Mouse (Mus musculus): ENCODE data around the gene Bag1.

Bag1 gene

DNA sequence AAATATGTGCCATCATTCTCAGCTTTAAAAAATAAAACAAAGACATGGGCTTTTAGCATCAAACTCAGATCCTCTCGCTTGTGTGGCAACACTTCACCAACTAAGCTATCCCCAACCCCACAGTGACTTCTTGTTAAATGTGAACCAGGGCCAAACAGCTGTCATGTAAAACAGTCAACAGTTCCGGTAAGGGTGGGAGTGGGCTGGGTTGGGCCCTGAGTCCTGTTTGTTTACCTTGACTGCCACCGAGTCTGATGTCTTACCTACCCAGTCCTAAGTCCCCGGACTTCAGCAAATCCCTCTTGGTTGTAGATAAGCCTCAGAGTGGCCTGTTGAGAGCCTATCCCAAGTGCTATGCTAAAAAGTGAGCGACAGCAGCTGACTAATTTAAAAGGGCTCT, 14.4 kb downstream of the Bag1 start:
- DNase-seq, result no peak

DNA sequence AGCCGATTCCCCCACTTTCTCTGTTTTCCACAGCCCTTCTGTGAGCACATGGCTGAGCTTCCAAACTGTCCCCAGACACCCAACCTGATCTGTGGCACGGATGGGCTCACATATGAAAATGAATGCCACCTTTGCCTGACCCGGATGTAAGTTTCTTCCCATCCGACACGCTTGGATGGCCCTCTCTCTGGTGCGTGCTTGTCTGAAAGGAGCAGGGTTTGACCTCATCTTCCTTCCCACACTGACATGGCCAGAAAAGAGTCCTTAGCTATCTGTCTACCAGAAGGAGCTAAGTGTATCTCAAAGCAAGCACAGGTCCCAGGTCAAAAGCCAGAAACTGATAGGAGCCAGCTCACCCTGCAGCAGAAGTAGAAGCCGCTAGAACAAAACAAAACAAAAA, 19.0 kb downstream of the Bag1 start:
- DNase-seq, result no peak

DNA sequence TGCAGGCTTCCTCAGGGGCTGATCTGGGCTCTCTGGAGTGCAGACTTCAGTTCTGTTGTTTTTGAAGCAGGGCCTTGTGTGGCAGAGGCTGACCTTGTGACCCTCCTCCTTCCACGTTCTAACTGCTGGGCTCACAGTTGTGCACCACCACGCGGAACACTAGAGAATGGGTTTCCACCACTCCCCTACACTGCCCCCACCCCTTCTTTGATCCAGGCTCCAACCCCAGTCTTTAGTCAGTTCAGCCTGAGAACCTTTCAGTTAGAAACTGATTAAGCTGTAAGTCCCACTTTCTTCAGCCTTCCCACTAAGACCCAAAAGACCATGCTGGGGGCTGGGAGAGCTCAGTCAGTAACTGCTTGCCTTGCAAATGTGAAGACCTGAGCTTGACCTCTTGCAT, 22.5 kb downstream of the Bag1 start:
- no peak for DNase-seq

DNA sequence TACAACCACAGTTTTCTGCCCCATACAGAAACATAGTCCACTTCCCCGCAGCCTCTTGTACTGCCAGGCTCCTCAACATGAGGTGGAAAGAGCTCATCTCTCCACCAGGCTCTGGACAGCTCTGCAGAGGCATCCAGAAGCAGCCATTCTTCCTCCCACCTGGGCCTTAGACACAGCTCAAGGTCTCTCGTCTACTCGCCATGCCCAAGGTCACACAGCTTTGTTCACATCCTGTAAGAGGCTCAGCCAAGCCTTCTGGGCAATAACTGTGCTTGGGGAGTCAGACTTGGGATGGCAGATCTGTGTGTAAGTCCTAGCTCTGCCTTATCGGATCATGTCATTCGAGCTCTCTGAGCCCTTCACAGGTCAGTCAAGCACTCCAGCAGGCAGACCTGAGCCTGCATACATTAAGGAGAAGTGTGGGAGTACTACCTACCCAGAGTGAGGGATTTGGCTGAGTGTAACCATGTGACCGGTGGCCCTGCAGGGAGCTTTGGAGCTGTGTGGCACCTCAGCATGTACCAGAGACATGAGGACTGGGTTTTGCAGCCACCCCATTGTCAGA, 24.9 kb downstream of the Bag1 start:
- no peak for DNase-seq

DNA sequence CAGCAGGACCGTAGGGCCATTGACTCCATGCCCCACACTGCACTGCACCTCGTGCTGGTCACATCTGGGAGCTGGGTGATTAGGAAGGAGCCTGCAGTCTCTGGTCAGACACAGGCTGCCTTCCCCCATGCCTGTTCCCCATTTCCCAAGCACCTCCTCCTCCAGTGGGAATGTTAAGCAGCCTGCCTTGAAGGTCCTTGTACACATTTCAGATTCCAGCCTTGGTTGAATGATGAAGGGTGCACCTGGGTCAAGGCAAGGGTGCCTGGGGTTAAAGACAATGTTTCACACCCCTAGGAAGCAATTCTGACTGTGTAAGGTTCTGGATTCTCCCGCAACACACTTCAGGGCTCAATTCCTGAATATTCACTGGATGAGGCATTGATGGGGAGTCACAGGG, 26.8 kb downstream of the Bag1 start:
- no peak for DNase-seq

DNA sequence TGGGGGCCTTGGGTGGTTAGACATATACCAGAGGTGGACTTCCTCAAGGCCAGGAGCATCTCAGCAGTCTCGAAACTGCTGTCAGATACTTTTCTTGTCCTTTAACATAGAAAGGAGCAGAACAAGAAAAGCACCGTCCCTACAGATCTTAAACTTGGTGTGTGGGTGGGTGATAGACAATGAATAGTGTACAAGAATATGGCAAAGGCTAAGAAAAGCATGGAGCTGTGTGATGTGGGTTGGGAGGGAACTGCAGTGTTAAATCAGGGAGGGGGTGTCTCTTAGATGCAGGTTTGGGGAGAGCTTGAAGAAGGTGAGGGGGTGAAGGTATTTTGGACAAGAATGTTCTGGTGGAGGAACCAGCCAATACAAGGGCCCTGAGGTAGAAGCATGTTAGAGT, 27.5 kb downstream of the Bag1 start:
- DNase-seq, result no peak

DNA sequence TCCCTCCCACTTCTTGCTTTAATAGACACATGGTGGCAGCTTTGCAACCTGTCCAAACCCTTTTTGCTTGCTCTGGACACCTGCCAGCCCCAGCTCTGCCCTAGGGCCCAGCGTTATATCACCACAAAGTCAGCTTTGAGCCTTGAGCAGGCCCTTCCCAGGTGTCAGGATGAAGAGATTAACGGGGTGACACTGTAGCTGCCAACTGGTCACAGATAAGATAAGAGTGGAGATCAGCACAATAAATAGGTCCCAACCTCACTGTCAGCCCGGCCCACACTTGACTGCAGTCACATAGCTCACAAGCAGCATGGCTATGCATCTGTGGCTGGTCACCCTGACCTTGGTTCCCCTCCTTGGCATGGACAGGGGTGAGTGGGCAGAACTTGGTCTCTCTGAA, 28.3 kb downstream of the Bag1 start, which contains the start of gene Spink4:
Gene Spink4, plus strand, starts transcription at position 268 of the 400 bp plus-strand sequence.
- no peak for DNase-seq

DNA sequence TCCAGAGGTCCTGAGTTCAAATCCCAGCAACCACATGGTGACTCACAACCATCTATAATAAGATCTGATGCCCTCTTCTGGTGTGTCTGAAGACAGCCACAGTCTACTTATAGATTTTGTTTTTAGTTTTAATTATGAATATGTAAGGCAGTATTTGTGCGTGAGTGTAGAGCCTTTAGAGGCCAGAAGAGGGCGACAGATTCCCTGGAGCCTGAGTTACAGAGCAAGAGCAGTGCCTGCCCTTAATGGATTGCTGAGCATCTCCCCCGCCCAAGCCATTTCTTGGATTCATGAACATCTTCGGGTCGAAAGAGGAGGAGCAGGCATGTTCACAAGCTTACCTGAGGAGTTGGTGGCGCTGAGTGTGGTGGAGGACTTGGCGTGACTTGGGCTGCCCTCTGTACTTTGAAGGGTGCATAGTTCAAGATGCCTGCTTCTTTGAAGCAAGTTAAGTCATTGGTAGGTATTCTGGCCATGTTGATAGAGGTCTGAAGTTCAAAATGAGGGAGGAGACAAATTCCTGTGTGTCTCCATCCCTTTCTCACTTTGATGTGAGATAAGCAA, 31.4 kb downstream of the Bag1 start:
- no peak for DNase-seq

DNA sequence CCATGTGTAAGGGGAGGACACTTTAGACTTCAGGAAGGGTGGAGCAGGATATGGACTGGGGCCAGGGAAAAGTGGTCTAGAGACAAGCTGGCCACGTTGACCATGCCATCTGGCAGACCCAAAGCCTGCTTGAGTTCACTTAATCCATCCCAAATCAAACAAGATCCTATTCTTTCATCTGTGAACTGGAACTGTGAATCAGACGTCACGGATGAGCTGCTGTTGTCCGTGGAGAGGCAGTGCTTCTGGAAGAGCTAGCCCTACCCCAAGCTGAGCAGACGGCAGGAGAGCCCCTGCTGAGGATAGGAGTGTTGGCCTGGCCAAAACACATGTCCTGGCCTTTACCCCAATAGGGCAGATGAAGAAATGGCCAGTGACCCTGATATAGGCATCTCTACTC, 32.1 kb downstream of the Bag1 start:
- DNase-seq, result no peak

DNA sequence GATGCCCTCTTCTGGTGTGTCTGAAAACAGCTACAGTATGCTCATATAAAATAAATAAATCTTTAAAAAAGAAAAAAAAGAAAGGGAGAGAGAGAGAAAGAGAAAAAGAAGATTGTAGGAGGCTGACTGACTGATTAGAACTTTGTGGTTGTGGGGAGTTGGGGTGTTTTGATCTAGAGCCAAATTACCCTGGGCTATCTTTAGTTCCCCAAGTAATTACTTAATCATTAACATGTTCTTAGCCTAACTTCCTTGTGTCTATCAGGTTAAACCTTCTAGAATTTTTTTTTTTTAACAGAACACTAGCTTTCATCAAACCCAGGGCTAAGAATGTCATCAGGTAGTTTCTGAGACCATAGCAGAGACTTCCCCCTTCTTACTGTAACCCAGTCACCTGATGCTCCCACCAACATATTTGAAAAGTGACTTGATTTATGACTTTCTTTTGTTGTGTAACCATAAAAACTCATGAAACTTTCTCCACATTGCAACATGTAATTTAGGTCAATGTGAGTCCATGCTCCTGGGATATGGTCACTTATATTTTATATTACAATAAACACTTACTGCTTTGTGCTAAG, 33.7 kb downstream of the Bag1 start:
- DNase-seq, result no peak

DNA sequence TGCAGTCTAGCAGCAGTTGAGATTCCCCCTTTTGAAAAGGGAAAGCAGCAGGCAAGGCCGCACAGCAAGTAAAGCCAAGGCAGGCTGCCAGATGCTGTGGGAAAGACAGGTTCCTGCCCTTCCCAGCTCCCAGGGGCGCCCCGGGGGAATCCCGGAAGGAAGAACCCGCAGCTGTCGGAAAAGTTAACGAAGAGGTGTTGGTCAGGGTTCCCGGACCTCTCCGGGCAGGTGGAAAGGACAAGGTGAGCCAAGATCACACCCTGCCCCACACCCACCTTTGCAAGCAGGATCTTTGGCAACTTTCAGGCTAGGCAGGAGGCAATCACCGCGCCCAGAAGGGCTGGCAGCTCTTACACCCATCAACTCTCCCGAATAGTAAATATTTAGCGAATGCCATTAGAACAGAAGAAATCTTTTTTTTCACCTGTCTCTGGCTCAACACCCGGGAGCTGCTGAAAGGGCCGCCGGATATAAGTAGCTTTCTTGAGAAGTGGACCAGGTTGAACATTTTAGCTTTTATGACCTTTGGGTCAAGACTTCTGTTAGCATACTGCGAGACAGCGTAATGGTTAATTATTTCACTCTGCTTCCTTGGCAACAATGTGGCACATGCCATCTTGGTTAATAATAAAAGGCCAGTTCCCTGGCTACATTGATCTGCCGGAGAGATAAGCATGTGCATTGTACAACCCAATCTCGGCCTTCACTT, 39.7 kb downstream of the Bag1 start:
- DNase-seq, result no peak

DNA sequence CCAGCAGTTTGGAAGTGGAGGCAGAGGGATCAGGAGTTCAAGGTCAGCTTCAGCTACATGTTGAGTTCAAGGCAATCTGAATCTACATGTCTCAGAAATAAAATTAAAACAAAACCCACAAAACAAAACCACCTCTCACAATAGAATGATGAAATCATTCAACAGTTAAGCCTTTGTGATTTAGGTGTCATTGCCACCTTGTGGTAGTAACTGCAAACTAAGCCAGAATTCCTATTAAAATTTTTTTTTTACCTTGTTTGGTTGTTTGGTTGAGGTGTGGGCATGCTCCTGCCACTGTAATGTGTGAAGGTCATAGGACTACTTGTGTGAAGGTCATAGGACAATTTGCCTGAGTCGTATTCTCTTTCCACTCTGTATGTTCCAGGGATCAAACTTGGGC, 41.8 kb downstream of the Bag1 start:
- DNase-seq, result no peak

DNA sequence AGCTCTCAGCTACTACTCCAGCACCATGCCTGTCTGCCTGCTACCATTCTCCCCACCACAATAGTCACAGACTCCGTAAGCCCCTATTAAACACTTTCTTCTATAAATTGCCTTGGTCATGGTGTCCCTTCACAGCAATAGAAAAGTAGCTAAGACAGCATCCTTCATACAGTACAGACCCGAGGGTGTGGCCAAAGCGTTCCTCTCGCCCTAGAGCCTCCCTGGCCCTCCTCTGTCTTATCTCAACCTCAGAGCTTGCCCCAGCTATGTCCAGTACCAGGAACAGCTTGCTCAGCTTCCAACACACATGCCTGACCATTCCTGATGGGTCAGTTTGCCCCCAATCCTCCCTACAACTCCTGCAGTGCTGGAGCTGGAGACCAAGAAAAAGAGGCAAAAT, 47.5 kb downstream of the Bag1 start:
- DNase-seq, result no peak

DNA sequence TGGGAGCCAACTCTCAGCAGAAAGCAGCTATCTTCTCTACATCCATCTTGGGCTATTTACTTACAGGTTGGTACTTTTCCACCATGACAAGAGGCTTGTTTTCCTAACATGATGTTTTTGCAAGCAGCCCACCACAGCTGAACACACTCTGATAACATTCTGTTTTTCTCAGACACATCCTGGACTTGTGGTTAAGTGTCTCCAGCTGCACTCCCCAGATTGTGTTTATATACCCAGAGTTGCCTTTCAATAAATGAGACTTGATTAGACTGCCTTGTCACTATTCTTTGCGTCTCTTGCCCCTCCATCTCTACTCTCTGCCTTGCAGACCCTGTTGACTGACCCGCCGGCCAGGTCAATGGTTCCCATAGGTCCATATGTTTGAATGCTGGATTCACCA, 48.0 kb downstream of the Bag1 start:
- DNase-seq, result no peak

DNA sequence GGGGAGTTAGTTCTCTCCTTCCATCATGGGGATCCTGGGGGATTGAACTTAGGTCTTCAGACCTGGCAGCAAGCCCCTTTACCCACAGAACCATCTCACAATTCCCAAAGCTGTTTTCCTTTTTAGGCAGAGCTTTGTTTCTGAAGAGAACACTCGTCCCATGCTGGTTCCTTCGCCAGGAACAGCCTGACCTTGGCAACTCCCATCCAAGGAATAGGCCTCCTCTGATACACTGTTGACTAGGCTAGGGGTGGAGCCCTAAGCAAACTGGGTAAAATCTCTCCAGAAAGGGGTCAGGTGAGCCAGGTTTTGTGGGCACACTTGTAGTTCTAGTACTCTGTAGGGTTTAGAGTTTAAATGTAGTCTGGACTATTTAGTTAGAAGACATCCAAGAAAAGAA, 48.8 kb downstream of the Bag1 start:
- DNase-seq, result no peak

DNA sequence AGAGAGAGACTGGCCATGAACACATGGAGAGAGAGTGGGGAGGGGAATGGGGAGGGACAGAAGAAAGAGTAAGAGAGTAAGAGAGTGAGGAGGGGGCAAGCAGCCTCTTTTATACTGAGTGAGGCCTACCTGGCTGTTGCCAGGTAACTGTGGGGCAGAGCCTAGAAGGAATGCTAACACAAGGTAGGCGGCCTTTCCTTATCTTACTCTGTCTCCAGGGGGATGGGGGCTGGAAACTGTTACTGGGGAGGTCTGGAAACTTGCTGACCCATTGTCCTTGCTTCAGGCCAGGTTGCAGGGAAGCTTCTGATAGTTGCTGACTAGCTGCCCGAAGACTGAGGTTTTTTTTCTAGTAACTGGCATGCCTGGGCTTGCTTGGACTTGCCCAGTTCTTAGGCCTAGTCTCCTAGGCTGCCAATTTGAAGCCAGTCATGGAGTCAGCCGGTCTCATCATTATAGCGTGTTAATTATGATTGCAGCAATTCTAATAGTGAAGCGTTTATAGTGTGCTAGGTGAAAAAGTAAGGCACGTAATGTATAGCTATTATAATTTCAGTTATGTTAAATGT, 49.5 kb downstream of the Bag1 start:
- no peak for DNase-seq

DNA sequence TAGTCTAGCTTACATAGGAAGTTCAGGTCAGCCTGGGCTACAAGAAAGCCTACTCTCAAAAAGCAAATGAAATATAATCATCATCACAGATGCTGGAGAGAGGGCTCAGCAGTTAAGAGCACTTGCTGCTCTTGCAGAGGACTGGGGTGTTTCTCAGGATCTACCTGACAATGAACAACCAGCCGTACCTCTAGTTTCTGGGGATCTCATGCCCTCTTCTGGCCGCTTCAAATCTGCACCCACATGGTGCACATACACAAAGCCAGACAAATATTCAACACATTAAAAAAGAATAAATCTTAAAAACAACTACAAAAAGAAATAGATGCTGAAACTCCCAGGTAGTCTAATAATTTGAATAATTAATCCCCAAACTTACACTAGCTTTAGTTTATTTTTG, 52.4 kb downstream of the Bag1 start:
- DNase-seq, result no peak

DNA sequence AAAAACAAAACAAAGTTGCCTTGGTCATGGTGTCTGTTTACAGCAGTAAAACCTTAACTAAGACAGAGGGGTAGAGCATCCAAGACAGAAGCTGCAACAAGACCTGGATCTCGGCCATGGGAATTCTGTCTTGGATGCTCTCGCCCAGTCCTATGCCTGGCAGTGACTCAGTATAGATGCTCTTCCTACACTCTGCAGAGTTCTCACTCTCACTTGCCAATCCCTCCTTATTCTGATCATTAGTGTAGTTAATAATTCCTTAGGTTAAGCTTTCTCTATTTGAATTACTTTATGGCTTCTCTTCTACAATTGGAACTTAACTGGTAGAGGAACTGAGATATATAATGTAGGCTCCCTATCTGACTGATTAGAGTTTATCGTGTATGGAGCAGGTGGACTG, 53.0 kb downstream of the Bag1 start:
- DNase-seq, result no peak

DNA sequence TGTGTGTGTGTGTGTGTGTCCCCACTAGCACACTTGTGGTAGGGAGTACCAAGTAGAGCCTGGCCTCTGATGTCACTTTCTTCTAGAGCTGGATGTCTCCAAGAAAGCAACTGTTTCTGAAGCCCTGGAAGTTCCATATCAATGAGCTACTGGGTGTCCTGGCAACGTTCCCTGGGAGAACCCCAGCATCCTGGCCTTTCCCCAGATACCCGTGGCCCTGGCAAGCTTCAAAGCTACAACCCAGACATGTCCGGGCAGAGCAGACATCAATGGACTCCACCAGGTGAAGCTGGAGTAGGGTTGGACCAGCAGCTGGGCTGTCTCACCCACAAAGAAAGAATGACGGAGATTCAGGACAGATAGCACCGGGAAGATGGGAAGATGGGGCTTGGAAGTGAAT, 56.9 kb downstream of the Bag1 start:
- no peak for DNase-seq

DNA sequence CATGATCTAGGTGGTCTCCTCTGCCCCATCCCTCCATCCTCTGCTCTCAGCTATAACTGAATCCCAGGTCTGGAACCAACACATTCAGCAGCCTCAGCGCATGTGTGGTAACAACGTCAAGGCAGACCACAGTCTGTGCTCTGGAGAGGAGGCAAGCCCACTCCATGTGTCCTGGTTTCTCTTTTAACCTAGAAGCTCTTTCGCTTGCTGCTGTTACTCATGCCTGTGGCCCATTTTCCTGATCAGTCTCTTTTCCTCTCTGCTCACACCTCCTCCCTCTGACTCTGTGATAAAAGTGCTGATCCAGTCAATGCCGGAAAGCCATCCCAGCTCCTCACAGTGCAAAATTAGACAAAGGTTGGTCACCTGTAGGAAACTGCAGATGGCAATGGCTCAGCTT, 58.1 kb downstream of the Bag1 start:
- DNase-seq, result no peak

DNA sequence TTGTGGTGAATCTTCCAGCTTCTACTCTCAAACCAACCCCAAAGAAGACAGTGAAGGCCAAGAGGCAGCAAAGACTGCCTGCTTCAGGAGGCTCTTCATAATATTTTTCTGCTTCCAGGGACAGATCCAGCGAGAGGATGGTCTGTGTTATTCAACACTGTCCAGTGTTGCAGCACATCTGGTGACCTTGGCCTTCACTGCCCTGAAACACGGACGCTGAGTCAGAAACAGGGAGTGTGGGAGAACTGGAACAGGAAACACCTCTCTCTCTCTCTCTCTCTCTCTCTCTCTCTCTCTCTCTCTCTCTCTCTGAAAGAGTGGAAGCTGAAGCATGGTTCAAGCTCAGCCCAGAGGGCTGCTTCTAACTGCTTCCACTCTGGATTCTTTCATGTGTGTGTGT, 58.8 kb downstream of the Bag1 start:
- no peak for DNase-seq

DNA sequence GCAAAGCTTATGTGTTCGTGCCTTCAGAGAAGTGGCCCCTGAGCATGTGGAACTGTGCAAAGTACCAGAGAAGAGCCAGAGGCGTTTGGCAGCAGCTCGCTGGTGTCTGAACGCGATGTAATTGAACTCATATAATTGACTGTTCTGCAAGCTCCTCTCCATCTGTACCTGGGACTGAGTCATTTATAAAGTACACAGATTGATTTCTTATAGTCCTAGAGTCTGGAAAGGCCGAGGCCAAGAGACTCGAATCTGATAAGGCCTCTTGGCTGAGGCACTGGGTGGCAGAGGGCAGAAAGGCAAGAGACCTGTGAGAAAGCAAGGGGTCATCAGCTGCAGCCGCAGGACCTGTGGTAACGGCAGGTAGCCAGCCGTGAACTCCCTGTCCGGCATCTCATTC, 59.3 kb downstream of the Bag1 start:
- DNase-seq, result no peak

All from spleen, adult 18-20 months (tissue).